Mouse (Mus musculus) CH12.LX (cell line): ENCODE measurements around the gene Rps6. TPM values are rescaled to one million over a fixed set of nuclear protein-coding genes. Genes with fewer than 3 reads are reported as not detected.
A peak's percentile ranks its signal among the peaks of the same experiment; 100 is the strongest.

Experiments used
- DNase-seq: peaks from one replicate; pipeline ENCODE4 v3.0.0-alpha.2; 2013; ENCODE audit errors: extremely low read depth
- H3K27ac ChIP-seq: 2 replicates; pipeline ENCODE4 v1.5.1; 2012; ENCODE audit warnings: low read depth, mild to moderate bottlenecking, control low read depth, moderate library complexity; ENCODE audit not compliant: insufficient read depth
- H3K27me3 ChIP-seq: replicated peaks from 2 replicates; pipeline ENCODE3; 2012; ENCODE audit warnings: inconsistent platforms
- H3K36me3 ChIP-seq, 2 experiments: replicated peaks in 1 of 2; 2 replicates each; pipeline versions ENCODE3 to v1.6.1; 2012; ENCODE audit warnings: inconsistent platforms in 1 of 2, low read length in 1 of 2, mild to moderate bottlenecking in 1 of 2, mixed read lengths in 1 of 2, moderate library complexity in 1 of 2; ENCODE audit not compliant: control insufficient read depth in 1 of 2, insufficient read depth in 1 of 2
- H3K4me1 ChIP-seq, 2 experiments: 2 replicates each; pipeline ENCODE4 v1.6.1; 2012; ENCODE audit warnings: inconsistent platforms in 1 of 2, moderate library complexity in 1 of 2; ENCODE audit not compliant: insufficient read depth in 2 of 2, control insufficient read depth in 1 of 2
- H3K4me2 ChIP-seq: 2 replicates; pipeline ENCODE4 v1.6.1; 2012; ENCODE audit warnings: low read depth, mild to moderate bottlenecking, control low read depth; ENCODE audit not compliant: poor library complexity, insufficient read depth, severe bottlenecking
- H3K4me3 ChIP-seq, 3 experiments: fragments of 150-350 bp in 1 of 3; sonication (generic) in 1 of 3; replicated peaks in 1 of 3; 2 replicates each; pipeline versions ENCODE3 to v1.5.1; 2011 to 2012; ENCODE audit warnings: low read depth in 2 of 3, low read length in 2 of 3, mild to moderate bottlenecking in 2 of 3, moderate library complexity in 2 of 3, control low read depth in 1 of 3, improper control_type of control experiment in 1 of 3, inconsistent platforms in 1 of 3, mixed read lengths in 1 of 3; ENCODE audit not compliant: poor library complexity in 1 of 3
- H3K79me2 ChIP-seq: replicated peaks from 2 replicates; pipeline ENCODE4 v1.6.1; 2012; ENCODE audit warnings: mild to moderate bottlenecking, moderate library complexity; ENCODE audit not compliant: control insufficient read depth, poor library complexity, insufficient read depth, severe bottlenecking; ENCODE audit errors: extremely low read depth
- H3K9ac ChIP-seq: 2 replicates; pipeline ENCODE4 v1.6.1; 2012; ENCODE audit warnings: low read depth, mild to moderate bottlenecking, control low read depth, moderate library complexity; ENCODE audit not compliant: insufficient read depth
- H3K9me3 ChIP-seq: replicated peaks from 2 replicates; pipeline ENCODE3; 2012; ENCODE audit warnings: low read length, inconsistent platforms, mixed read lengths
- BHLHE40 ChIP-seq: IDR thresholded peaks from 2 replicates; pipeline ENCODE4 v1.6.1; 2011; ENCODE audit warnings: mild to moderate bottlenecking, low read depth, low read length, improper control_type of control experiment
- CHD1 ChIP-seq: IDR thresholded peaks from 2 replicates; pipeline ENCODE4 v1.6.1; 2012; ENCODE audit warnings: low read depth, low read length, improper control_type of control experiment, inconsistent platforms
- CTCF ChIP-seq, 2 experiments: IDR thresholded peaks in 1 of 2; conservative IDR thresholded peaks in 1 of 2; 2 replicates each; pipeline ENCODE4 v1.5.1; 2011 to 2012; ENCODE audit warnings: low read depth in 2 of 2, low read length in 2 of 2, improper control_type of control experiment in 1 of 2, inconsistent platforms in 1 of 2, mild to moderate bottlenecking in 1 of 2, moderate library complexity in 1 of 2
- E2F4 ChIP-seq: IDR thresholded peaks from 2 replicates; pipeline ENCODE4 v1.6.1; 2011; ENCODE audit warnings: low read depth, low read length, improper control_type of control experiment; ENCODE audit not compliant: insufficient replicate concordance
- ELF1 ChIP-seq: IDR thresholded peaks from 2 replicates; pipeline ENCODE4 v1.6.1; 2014; ENCODE audit warnings: low read depth, mild to moderate bottlenecking, inconsistent platforms, low read length, improper control_type of control experiment
- ETS1 ChIP-seq: conservative IDR thresholded peaks from 2 replicates; pipeline ENCODE4 v1.6.1; 2012; ENCODE audit warnings: low read depth, mild to moderate bottlenecking, inconsistent platforms, low read length, improper control_type of control experiment, moderate library complexity
- IRF4 ChIP-seq: IDR thresholded peaks from 2 replicates; pipeline ENCODE4 v1.6.1; 2014; ENCODE audit warnings: low read depth, mild to moderate bottlenecking, inconsistent platforms, low read length, improper control_type of control experiment
- JUN ChIP-seq: IDR thresholded peaks from 2 replicates; pipeline ENCODE4 v1.6.1; 2011; ENCODE audit warnings: low read depth, mild to moderate bottlenecking, low read length, improper control_type of control experiment, moderate library complexity; ENCODE audit not compliant: insufficient read depth
- JUND ChIP-seq: conservative IDR thresholded peaks from 2 replicates; pipeline ENCODE4 v1.6.1; 2011; ENCODE audit warnings: low read depth, low read length, improper control_type of control experiment
- KAT2A ChIP-seq: IDR thresholded peaks from 2 replicates; pipeline ENCODE4 v1.6.1; 2012; ENCODE audit warnings: low read length, improper control_type of control experiment, inconsistent platforms; ENCODE audit not compliant: insufficient replicate concordance
- MAFK ChIP-seq: IDR thresholded peaks from 2 replicates; pipeline ENCODE4 v1.6.1; 2011; ENCODE audit warnings: low read length, improper control_type of control experiment; ENCODE audit not compliant: insufficient replicate concordance
- MAX ChIP-seq: IDR thresholded peaks from 2 replicates; pipeline ENCODE4 v1.6.1; 2011; ENCODE audit warnings: low read length, improper control_type of control experiment
- MAZ ChIP-seq: IDR thresholded peaks from 2 replicates; pipeline ENCODE4 v1.6.1; 2012; ENCODE audit warnings: low read depth, mild to moderate bottlenecking, inconsistent platforms, low read length, improper control_type of control experiment, moderate library complexity
- MEF2A ChIP-seq: IDR thresholded peaks from 2 replicates; pipeline ENCODE4 v1.6.1; 2014; ENCODE audit warnings: low read depth, mild to moderate bottlenecking, inconsistent platforms, low read length, improper control_type of control experiment, borderline replicate concordance
- MYC ChIP-seq: IDR thresholded peaks from 2 replicates; pipeline ENCODE4 v1.6.1; 2011; ENCODE audit warnings: low read depth, mild to moderate bottlenecking, improper control_type of control experiment, low read length
- NELFE ChIP-seq: IDR thresholded peaks from 2 replicates; pipeline ENCODE4 v1.6.1; 2011; ENCODE audit warnings: low read depth, low read length, improper control_type of control experiment
- SIN3A ChIP-seq: IDR thresholded peaks from 2 replicates; pipeline ENCODE4 v1.6.1; 2012; ENCODE audit warnings: low read length, improper control_type of control experiment, inconsistent platforms
- USF1 ChIP-seq: IDR thresholded peaks from 2 replicates; pipeline ENCODE4 v1.6.1; 2014; ENCODE audit warnings: low read depth, mild to moderate bottlenecking, inconsistent platforms, low read length, improper control_type of control experiment
- ZMIZ1 ChIP-seq: IDR thresholded peaks from 2 replicates; pipeline ENCODE4 v1.6.1; 2012; ENCODE audit warnings: low read depth, mild to moderate bottlenecking, inconsistent platforms, low read length, improper control_type of control experiment
- ZNF384 ChIP-seq: IDR thresholded peaks from 2 replicates; pipeline ENCODE4 v1.6.1; 2012; ENCODE audit warnings: low read depth, low read length, improper control_type of control experiment, inconsistent platforms
- dilution Hi-C: fragments of 300-500 bp; cut with MboI; formaldehyde crosslinking; loops from 2 replicates; pipeline ENCODE4 v1.14.3; 2020; ENCODE audit warnings: low sequenced_read_pairs; ENCODE audit not compliant: extremely low pct_unique_long_range_greater_than_20kb, extremely low pct_ligation_motif_present
- in situ Hi-C: fragments of 300-500 bp; cut with MboI; formaldehyde crosslinking; loops from 3 replicates; pipeline ENCODE4 v1.14.3; 2019; ENCODE audit warnings: low sequenced_read_pairs, low pct_ligation_motif_present, low pct_unique_long_range_greater_than_20kb, mixed read lengths
- polyA plus RNA-seq: library from polyadenylated mRNA; unstranded; fragments of >175 nt; gene quantifications from 2 replicates; pipeline ENCODE4 v1.2.1, GENCODE M21; 2012; ENCODE audit warnings: low read depth; ENCODE audit not compliant: insufficient read length
- total RNA-seq, 2 experiments: library from RNA; depleted of rRNA; stranded (reverse); fragments of 300-350 nt in 1 of 2; fragments of >200 nt in 1 of 2; gene quantifications; 2 replicates each; pipeline ENCODE4 v1.2.3; 2012 to 2014

Rps6 gene
- total and polyA plus RNA-seq, 3 experiments, result 2,128 to 3,826 (median 3,137) TPM

- peak; percentile 12 for DNase-seq
Observed at GRCm38 (mm10) chr4:86887879-86888278, 30.7 kb upstream of the Rps6 start.

GRCm38 (mm10) chr4:86886160-86886878, 29.1 kb upstream of the Rps6 start:
- dilution Hi-C loops (no loop called here), in situ Hi-C loops (no loop called here)
- H3K9me3 ChIP-seq, result no peaks in the 10 kb centered on the region
- no peak overlapping the region for H3K27ac ChIP-seq
- H3K4me2 ChIP-seq, result no peak overlapping the region
- no peak for TF ChIP-seq SIN3A
- TF ChIP-seq USF1, result no peak
- TF ChIP-seq NELFE, result no peak
- no peak for TF ChIP-seq CTCF (conservative IDR thresholded peaks at IDR 0.05 in 1 of 2, IDR thresholded peaks at IDR 0.05 in 1 of 2; ENCODE audit: low read depth in 2 of 2, low read length in 2 of 2)
- no peak for TF ChIP-seq E2F4
- no peak for TF ChIP-seq ETS1
- TF ChIP-seq JUN, result no peak
- TF ChIP-seq CHD1, result no peak
- TF ChIP-seq MYC, result no peak
- TF ChIP-seq JUND, result no peak
- TF ChIP-seq ELF1, result no peak
- no peak for TF ChIP-seq BHLHE40
- TF ChIP-seq ZMIZ1, result no peak
- no peak for TF ChIP-seq ZNF384
- TF ChIP-seq MAZ, result no peak
- TF ChIP-seq MAX, result no peak
- TF ChIP-seq MAFK, result no peak
- TF ChIP-seq MEF2A, result no peak
- TF ChIP-seq KAT2A, result no peak
- no peaks in the 10 kb centered on the region for H3K79me2 ChIP-seq
- DNase-seq, result no peak
- no peak overlapping the region for H3K9ac ChIP-seq
- no peaks in the 10 kb centered on the region for H3K36me3 ChIP-seq
- H3K4me3 ChIP-seq, result no peak overlapping the region
- H3K4me1 ChIP-seq, result no peaks in the 10 kb centered on the region
- H3K27me3 ChIP-seq, result no peaks in the 10 kb centered on the region

More at GRCm38 (mm10) chr4:86887879-86888278, 30.7 kb upstream of the Rps6 start:
- no peaks in the 10 kb centered on the region for H3K36me3 ChIP-seq
- no peaks in the 10 kb centered on the region for H3K27me3 ChIP-seq
- H3K4me2 ChIP-seq, result no peak overlapping the region
- TF ChIP-seq CTCF (conservative IDR thresholded peaks at IDR 0.05 in 1 of 2, IDR thresholded peaks at IDR 0.05 in 1 of 2; ENCODE audit: low read depth in 2 of 2, low read length in 2 of 2) (peak; percentile 23 to 45; a peak in 2 of 4 replicates), IRF4 (no peak)
- TF ChIP-seq, all 38 proteins: peak for 1
- H3K4me3 ChIP-seq, result no peak overlapping the region
- in situ Hi-C loops (no loop called here), dilution Hi-C loops (no loop called here)
- H3K27ac ChIP-seq, result no peak overlapping the region
- H3K4me1 ChIP-seq, result no peaks in the 10 kb centered on the region
- H3K9me3 ChIP-seq, result no peaks in the 10 kb centered on the region
- no peak overlapping the region for H3K9ac ChIP-seq
- H3K79me2 ChIP-seq, result no peaks in the 10 kb centered on the region
